Mouse (Mus musculus): ENCODE results near the gene Gm7792. TPM values are rescaled to one million over a fixed set of nuclear protein-coding genes. Genes with fewer than 3 reads are reported as not detected.
"Not testable (repeated sequence)": the region's sequence is repeated elsewhere in the genome, so short reads cannot be mapped to it uniquely, and the experiment has no call there.

Gm7792 gene
- not detected in 2 replicates for polyA plus RNA-seq (2012; ENCODE audit: insufficient read depth, insufficient read length, missing spikeins)

DNA sequence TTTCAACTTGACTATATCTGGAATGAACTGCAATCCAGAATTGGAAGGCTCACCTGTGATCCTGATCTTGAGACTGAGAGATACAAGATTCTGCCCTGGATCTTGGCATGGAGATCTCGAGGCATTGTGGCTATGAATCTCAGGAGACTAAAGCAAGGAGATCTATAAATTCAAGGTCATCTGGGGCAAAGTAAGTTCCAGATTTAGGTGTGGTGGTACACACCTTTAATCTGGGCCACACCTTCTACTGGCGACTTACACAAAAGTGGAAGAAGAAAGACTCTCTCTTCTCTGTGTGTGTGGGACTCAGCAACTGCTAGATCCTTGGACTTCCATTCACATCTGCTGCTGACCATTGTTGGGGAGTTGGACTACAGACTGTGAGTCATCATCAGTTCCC lies at the start of gene Gm7792:
Gene Gm7792, plus strand, starts transcription at position 301 of the 400 bp plus-strand sequence.
- not testable (repeated sequence) for H3K4me3 ChIP-seq (ENCODE audit: insufficient read depth, low read length); H3K4me1 ChIP-seq (ENCODE audit: control insufficient read depth, insufficient read depth, low read length); H3K27ac ChIP-seq (ENCODE audit: insufficient read depth, low read depth, low read length)

Other genes with a start within 250 kb of the Gm7792 start
- gene C87414, start 172.2 kb upstream of the Gm7792 start, polyA plus RNA-seq (2012; ENCODE audit: insufficient read depth, insufficient read length, missing spikeins) = 1.4 TPM in 1 of 2 replicates, not detected in the other
- not detected in 2 replicates for gene Gm16429, start 85.3 kb downstream of the Gm7792 start, polyA plus RNA-seq (2012; ENCODE audit: insufficient read depth, insufficient read length, missing spikeins)
- gene BC061212, start 226.8 kb downstream of the Gm7792 start, polyA plus RNA-seq (2012; ENCODE audit: insufficient read depth, insufficient read length, missing spikeins) = not detected in 2 replicates
- gene Gm6351, start 232.6 kb downstream of the Gm7792 start, polyA plus RNA-seq (2012; ENCODE audit: insufficient read depth, insufficient read length, missing spikeins) = not detected in 2 replicates

Data from bone marrow macrophage, adult 2 months (primary cell).